Mouse (Mus musculus): ENCODE data around the gene Tnni1. TPM values are rescaled to one million over a fixed set of nuclear protein-coding genes. Genes with fewer than 3 reads are reported as not detected.

The Tnni1 gene
- polyA plus RNA-seq (2014; fragmentation: Illumina TruSeq; extraction: RNeasy Lipid Tissue Mini Kit (QIAGEN cat#74804); ENCODE audit: low read depth, low replicate concordance): not detected

GRCm38 (mm10) chr1:135778780-135779535 lies at the start of gene Tnni1:
Tnni1 (plus strand) TSS chr1:135779434.

GRCm38 (mm10) chr1:135765645-135766591 lies 13.3 kb upstream of the Tnni1 start, which contains the start of gene Phlda3:
Phlda3 (plus strand) TSS chr1:135766119.

GRCm38 (mm10) chr1:135818481-135819086 lies 39.4 kb downstream of the Tnni1 start, which contains the start of gene Lad1:
Lad1 (plus strand) TSS chr1:135818598.

GRCm38 (mm10) chr1:135835716-135836483 lies 56.7 kb downstream of the Tnni1 start, which contains the start of gene Tnnt2:
Tnnt2 (plus strand) TSS chr1:135836354.

Other genes starting within 250 kb of the Tnni1 start
- 1.2 TPM for gene Nav1, start 172.1 kb upstream of the Tnni1 start, polyA plus RNA-seq (2014; fragmentation: Illumina TruSeq; extraction: RNeasy Lipid Tissue Mini Kit (QIAGEN cat#74804); ENCODE audit: low read depth, low replicate concordance)
- gene Csrp1, start 59.4 kb upstream of the Tnni1 start, polyA plus RNA-seq (2014; fragmentation: Illumina TruSeq; extraction: RNeasy Lipid Tissue Mini Kit (QIAGEN cat#74804); ENCODE audit: low read depth, low replicate concordance): 4.2 TPM
- gene Phlda3, start 13.3 kb upstream of the Tnni1 start, polyA plus RNA-seq (2014; fragmentation: Illumina TruSeq; extraction: RNeasy Lipid Tissue Mini Kit (QIAGEN cat#74804); ENCODE audit: low read depth, low replicate concordance): not detected
- 0.29 TPM for gene Lad1, start 39.2 kb downstream of the Tnni1 start, polyA plus RNA-seq (2014; fragmentation: Illumina TruSeq; extraction: RNeasy Lipid Tissue Mini Kit (QIAGEN cat#74804); ENCODE audit: low read depth, low replicate concordance)
- gene Tnnt2, start 56.9 kb downstream of the Tnni1 start, polyA plus RNA-seq (2014; fragmentation: Illumina TruSeq; extraction: RNeasy Lipid Tissue Mini Kit (QIAGEN cat#74804); ENCODE audit: low read depth, low replicate concordance): not detected
- gene Pkp1, start 139.8 kb downstream of the Tnni1 start, polyA plus RNA-seq (2014; fragmentation: Illumina TruSeq; extraction: RNeasy Lipid Tissue Mini Kit (QIAGEN cat#74804); ENCODE audit: low read depth, low replicate concordance): not detected
- gene Igfn1, start 226.9 kb downstream of the Tnni1 start, polyA plus RNA-seq (2014; fragmentation: Illumina TruSeq; extraction: RNeasy Lipid Tissue Mini Kit (QIAGEN cat#74804); ENCODE audit: low read depth, low replicate concordance): not detected
- gene Tmem9, start 228.7 kb downstream of the Tnni1 start, polyA plus RNA-seq (2014; fragmentation: Illumina TruSeq; extraction: RNeasy Lipid Tissue Mini Kit (QIAGEN cat#74804); ENCODE audit: low read depth, low replicate concordance): 2.5 TPM

Measured in liver, adult 10 weeks (tissue).